Mouse (Mus musculus) layer of hippocampus, adult 9-10 months (tissue): ENCODE measurements around the gene Ppp1r7.
"Not testable (repeated sequence)": the region's sequence is repeated elsewhere in the genome, so short reads cannot be mapped to it uniquely, and the experiment has no call there.

Experiments
- DNase-seq: peaks from one replicate; pipeline ENCODE4 v3.0.0; 2022; ENCODE audit warnings: low spot score

Gene Ppp1r7

DNA sequence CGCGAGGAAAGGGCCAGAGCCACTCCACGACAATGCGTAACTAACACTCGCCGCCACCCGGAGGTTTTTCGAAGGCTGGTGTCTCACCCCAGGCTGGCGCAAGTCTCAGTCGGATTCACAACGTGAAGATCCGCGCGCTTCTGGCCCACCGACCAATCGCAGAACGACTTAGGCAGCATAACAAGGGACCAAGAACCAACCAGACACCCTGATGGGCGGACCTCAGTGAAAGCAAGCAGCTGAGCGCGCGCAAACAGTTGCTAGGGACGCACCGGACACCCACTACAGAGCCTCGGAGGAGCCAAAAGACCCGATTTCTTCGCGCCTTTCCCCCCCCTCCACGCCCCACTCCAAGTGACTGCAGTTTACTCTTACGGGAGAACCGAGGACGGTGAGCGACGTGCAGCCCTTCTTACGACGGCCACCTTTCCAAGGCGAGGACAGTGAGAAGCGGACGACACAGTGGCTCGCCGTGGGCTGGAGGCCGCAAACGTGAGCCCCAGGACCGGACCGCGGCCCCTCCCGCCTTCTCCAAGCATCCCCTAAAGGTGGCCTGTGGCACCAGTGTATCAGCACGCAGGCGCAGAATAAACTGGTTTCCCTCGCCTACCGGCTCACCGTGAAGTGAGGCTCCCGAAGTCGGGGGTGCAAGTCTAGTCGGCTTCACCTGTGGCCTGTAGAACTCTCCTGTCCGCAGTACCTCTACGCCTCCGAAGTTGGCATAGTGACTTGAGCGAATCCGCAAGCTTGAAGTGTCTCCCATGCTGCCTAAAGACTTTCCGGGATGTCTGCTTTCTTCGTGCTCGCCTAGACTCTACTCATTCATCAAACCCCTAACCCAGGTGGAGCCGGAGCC lies at the start of gene Ppp1r7, which contains the start of gene Pask:
Gene Ppp1r7 (plus strand): TSS at position 207 of the 856 bp plus-strand sequence.
Gene Pask (minus strand): TSS at position 835 of the 856 bp plus-strand sequence.
- peak; percentile 83 for DNase-seq

DNA sequence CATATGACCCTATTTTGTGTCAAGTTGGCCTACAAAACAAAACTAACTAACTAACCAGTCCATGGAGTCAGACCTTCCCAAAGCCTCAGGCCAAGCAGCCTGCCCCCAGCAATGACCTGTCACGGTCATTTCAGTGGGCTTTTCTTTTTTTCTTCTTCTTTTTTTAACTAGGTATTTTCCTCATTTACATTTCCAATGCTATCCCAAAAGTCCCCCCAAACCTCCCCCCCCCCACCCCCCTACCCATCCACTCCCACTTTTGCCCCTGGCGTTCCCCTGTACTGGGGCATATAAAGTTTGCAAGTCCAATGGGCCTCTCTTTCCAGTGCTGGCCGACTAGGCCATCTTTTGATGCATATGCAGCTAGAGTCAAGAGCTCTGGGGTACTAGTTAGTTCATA lies 48.2 kb upstream of the Ppp1r7 start:
- not testable (repeated sequence) for DNase-seq

DNA sequence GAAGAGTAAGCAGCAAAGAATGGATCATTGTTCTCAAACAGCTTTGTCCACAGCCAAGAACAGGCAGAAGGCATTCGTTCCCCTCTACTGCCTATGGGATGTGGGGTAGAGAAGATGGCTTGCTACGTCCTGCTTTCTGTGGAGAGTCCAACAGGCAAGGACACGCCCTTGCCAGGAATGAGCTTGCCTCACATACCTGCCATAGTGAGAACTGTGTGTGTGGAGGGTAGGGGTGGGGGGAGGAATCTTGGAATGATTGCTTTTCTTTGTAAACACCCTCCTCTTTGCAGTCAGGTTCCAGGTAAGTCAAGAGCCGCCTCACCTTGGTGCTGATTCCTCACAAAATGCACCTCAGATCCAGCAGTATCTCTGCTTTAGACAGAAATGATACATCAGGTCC lies 42.9 kb upstream of the Ppp1r7 start:
- DNase-seq: no peak

DNA sequence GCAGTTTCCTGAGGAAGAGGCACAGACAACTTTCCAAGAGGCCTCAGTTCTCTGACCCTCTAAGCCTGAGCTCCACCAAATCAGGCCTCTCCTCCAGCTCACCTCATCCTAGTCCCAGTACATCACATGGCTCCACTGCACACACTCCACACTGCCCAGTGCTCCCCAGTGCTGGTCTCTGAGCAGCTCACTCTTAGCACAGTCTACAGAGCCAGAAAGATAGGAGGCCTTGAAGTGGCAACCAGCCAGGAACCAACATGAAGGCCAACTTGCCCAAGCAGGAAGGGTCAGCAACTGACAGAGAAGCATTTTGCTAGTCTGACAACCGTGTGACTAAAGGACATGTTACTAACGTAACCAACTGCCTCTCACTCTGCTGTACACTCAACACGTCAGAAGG lies 42.1 kb upstream of the Ppp1r7 start:
- no peak for DNase-seq

DNA sequence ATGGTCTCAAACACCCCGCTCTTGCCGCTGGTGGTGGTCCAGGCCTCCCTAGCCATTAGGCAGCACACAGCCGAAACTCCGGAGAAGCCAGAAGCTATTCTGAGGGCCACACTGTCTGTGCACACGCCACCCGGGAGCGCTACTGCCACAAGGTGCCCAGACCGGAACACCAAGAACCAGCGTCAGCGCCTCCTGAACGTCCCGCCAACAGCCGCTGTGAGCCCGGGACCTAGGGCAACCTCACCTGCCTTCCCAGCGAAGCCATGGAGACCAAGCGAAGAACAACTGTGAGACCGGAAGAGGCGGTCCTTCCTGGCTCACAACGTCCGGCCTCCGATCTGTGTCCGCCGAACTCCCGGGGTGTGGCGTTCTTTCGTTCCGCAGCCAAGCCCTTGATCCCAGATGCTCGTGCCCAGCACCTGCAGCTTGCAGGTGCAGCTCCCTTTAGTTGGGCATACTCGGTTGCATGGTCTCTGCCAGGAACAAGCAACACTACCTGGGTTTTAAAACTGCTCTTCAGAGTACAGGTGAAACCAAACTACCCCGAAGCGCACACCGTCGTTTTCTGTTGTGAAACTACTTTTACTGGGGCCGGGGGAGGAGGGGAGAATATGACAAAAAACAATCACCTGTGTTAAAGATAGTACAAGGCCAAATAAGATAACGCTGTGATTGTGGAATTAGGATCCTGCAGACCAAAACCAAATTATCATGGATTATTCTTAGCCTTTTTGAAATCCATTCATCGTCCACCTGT lies 36.9 kb upstream of the Ppp1r7 start, which contains the start of gene Mterf4:
Gene Mterf4 (minus strand): TSS at position 335 of the 757 bp plus-strand sequence.
- DNase-seq: peak; percentile 24

- DNase-seq: no peak
These were observed 18.7 kb upstream of the Ppp1r7 start for GRCm38 (mm10) chr1:93323973-93324372.

- DNase-seq: no peak
These were observed 16.2 kb upstream of the Ppp1r7 start for GRCm38 (mm10) chr1:93326446-93326845.

- DNase-seq: no peak
These were observed 8.0 kb upstream of the Ppp1r7 start for GRCm38 (mm10) chr1:93334621-93335020.

GRCm38 (mm10) chr1:93343504-93344047 lies 922 bp downstream of the Ppp1r7 start:
- DNase-seq: peak; percentile 90

DNA sequence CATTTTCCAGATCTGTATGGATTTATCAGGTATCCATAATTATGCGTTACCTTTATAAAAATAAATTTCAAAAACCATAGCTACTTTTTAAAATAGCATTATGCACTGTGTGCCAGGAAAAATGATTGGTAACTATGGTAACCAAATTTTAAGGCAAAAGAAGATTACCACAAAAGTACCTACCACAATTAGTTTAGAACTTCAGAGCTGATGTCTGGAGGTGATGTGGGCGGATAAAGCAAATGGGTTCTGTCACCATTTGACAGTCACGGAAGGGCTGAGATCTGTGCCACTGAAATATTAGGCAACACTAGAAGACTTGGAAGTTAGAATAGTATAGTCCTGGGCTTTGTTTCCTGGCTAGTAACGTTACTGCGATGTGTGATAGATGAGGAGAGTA lies 4.5 kb downstream of the Ppp1r7 start:
- no peak for DNase-seq

DNA sequence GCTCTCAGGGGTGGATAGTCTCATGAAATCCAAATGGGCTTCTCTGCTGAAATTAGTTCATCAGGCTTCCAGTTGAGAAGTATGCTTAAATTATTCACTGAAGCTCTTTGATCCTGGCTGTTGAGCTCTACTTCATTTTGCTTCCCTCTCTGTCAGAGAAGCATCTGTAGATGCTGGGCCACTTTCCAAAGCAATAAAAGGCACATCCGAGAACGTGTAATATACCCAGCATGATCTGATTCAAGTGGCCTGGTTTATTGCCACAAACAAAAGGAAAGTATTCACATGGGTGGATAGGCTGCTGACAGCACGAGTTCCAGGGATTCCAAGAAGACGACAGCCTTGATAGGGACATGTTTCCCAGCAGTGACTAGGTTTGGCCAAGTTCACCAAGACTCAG lies 7.0 kb downstream of the Ppp1r7 start:
- no peak for DNase-seq

GRCm38 (mm10) chr1:93352724-93353123 lies 10.1 kb downstream of the Ppp1r7 start:
- peak; percentile 31 for DNase-seq

- no peak for DNase-seq
These were observed 20.0 kb downstream of the Ppp1r7 start for GRCm38 (mm10) chr1:93362661-93363060.

DNA sequence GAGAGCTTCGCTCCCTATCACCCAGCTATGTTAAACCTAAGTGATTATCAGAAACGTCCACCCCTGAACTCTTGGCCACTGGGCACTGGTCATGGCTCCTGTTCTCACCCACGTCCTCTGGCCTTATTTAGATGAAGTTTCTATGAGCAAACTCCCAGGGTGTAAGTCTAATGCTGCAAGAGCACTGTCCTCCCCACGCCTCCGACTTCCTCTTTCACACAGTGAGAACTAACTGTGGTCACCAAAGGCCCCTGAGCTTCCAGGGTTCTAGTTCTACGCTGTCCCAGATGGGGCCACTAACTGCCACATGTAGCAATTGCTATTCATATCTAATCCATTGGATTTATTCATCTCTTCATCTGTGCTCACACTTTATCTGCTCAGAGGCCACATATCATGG lies 23.0 kb downstream of the Ppp1r7 start:
- DNase-seq: no peak

DNA sequence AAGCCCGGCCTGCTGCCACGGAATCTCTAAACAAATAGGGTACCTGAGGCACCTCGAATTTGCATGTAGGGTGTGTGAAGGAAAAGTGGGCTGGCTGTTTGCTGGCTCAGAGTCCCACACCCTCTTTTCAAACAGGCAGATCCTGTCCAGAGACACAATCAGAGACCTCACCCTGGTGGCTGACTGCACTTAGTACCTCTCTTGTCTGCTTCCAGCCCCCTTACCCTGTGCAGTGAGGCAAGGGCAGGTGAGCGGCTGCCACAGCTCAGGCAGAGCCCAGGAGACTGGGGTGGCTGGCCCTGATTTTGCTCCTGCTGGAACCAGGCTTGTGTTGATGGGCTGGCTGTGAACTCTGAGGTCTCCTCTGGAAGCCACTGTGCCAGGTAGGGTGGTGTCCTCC lies 31.0 kb downstream of the Ppp1r7 start, which contains the start of gene Ano7:
Gene Ano7 (plus strand): TSS at position 266 of the 400 bp plus-strand sequence.
- no peak for DNase-seq

- DNase-seq: no peak
These were observed 34.7 kb downstream of the Ppp1r7 start for GRCm38 (mm10) chr1:93377307-93377706.

DNA sequence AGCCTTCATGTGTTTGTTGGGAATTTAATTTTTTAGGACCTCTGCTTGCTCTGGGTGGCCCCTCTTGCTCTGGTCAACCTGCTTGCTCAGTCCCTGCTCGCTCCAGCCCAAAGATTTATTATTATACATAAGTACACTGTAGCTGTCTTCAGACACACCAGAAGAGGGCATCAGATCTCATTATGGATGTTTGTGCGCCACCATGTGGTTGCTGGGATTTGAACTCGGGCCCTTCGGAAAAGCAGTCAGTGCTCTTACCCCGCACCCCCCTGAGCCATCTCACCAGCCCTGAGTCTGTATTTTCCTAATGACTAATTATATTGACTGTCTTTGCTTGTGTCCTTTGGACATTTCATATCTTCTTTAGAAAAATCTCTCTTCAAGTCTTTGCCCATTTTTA lies 36.5 kb downstream of the Ppp1r7 start:
- DNase-seq: no peak

DNA sequence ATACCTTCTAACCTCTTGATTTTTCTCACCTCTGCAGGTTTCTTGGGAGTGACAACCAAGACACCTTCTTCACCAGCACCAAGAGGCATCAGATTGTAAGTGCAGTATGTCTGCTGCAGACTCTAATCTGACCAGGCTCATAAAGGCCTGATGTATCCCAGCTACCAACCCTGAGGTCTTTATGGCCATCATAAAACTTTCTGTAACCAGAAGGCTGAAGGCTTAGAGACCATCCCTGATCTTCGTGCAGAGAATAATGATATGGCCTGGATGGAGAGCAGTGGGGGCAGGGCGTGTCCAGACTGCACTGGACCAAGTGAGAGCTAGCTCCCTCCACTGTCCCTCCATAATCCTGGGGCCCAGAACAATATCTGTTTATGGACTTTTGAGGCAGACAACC lies 44.5 kb downstream of the Ppp1r7 start:
- no peak for DNase-seq

- no peak for DNase-seq
These were observed 46.3 kb downstream of the Ppp1r7 start for GRCm38 (mm10) chr1:93388906-93389305.

GRCm38 (mm10) chr1:93401191-93402052 lies 58.8 kb downstream of the Ppp1r7 start:
- no peak for DNase-seq

- DNase-seq: no peak
These were observed 60.7 kb downstream of the Ppp1r7 start for GRCm38 (mm10) chr1:93403403-93403802.
